Mouse (Mus musculus): Measurements from ENCODE around the gene Rmi1.
"Not testable (repeated sequence)": the region's sequence is repeated elsewhere in the genome, so short reads cannot be mapped to it uniquely, and the experiment has no call there.

Gene Rmi1

DNA sequence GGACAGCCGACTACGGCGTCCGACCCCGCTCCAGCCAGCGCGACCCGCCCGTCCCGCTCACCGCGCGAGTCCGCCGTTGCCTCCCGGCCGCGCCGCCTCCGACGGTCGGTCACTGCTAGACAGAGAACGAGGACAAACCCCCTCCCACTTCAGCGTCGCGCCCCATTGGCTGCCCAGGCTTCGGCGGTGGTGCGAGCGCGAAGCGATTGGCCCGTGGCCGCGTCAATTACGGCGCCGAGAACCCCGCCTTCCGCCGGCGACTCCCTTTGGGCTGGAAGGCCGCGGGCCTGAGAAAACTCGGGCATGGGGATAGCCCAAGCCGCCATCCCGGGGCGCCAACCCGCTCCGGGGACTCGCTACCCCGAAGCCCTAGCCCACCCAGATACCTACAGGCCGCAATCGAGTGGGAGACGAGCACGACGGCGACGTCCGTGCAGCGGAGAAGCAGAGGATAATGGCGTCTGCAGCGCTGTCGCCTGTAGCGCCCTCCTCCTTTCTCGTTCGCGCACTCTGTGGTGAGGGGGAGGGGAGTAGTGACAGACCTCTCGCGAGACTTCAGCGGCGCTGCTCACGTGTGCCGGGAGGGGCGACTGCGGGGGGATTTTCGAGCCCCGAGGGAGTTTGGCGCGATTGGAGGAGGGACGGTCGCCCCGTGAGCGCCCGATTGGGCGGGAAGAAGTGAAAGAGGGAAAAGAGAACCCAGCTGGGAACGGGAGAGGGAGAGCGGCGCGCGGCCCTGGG lies at the start of gene Rmi1:
Rmi1 (plus strand) TSS at position 246 of the 741 bp plus-strand sequence.
- DNase-seq, result peak; percentile 96

DNA sequence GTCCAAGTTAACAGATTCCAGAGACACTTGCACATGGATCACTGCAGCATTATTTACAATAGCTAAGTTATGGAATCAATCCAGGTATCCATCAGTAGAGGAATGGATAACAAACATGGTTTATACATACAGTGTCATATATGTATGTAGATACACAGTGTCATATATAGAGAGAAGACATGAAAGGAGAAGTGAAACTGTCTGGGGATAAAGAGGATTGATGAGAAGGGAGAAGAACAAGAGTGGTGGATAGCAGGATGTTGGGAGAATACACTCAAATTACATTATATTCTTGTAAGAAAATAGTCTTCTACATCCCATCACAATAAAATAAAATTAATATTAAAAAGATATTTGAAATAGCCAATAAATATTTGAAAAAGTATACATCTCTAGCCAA lies 49.1 kb upstream of the Rmi1 start:
- no peak for DNase-seq

DNA sequence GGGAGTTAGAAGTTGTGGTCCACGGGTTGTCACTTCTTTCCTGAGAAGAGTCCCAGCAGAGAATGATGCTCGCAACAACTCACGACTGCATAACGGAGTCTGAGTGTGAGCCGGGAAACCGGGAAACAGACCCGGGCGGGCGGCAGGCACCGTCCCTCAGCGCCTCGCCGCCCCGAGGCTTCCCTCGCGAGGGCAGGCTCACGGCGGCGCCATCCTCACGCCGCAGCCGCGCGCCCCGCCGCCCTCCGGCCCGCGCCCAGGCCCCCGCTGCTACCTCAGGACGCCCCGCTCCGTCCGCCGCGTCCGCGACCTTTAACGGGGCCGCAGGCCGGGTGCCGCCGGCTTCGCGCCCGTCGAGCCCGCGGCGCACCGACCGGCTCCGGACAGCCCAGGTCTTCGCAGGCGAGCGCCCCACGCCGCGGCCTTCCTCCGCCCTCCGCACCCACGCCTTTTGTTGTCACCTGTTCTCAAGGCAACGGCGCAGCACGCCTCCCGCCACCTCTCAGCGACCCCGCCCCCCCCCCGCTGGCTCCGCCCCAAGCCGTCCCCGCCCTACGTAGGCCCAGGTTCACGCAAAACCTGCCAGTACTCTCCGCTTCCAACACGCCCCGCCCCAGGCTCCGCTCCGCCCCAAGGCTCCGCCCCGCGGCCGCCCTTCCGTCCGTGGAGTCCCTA lies 43.3 kb upstream of the Rmi1 start, which contains the start of gene Kif27:
Kif27 (minus strand) TSS at position 494 of the 675 bp plus-strand sequence.
- DNase-seq, result peak; percentile 84

DNA sequence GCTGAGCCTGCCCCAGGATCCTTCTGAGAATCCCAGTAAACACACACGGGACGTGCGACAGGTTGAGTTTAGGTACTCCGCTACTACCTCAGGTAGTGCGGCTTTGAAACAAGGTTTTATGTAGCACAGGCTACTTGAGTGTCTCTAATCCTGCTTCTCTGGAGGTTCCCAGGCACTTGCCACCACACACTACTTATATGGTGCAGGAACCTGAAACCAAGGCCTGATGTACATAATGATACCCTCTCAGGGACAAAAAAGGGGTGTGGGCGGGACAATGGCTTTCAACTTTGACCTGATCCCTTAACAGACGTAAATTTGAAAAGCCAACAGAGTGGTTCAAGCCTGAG lies 42.8 kb upstream of the Rmi1 start:
- DNase-seq, result no peak

DNA sequence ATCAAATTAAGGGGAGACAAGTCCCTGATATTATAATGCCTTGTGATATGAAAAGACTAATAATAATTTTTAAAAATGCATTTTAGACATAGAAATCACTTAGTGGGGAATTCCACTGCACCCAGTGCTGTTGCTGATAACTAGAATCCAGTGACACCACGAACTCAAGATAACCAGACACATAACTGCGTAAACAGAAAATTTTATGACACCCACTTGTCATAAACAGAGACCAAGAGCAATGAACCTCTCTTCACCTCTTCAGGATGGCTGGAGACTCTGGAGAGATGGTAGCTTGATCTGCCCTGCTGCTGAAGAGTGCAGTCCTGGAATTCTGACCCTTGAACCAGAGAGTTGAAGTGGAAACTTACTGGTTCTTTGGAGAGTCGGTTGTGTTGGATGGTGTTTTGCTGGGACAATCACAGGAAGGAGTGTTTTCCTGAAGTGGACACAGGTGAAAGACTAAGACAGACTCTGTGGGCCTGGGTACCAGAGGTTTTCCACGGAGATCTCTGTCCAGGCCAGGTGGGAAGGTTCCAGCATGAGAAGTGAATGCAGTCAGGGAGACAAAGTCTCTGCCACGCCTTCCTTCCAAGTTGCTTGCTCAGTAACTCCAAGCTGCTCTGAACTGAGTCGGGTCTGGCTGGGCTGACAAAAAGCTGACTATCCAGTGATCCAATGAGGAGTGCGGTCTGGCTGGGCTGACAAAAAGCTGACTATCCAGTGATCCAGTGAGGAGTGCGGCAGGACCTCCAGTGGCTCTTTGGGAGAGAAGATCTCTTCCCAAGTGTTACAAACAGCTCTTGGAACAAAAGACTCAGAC lies 37.5 kb upstream of the Rmi1 start:
- DNase-seq, result peak; percentile 62

DNA sequence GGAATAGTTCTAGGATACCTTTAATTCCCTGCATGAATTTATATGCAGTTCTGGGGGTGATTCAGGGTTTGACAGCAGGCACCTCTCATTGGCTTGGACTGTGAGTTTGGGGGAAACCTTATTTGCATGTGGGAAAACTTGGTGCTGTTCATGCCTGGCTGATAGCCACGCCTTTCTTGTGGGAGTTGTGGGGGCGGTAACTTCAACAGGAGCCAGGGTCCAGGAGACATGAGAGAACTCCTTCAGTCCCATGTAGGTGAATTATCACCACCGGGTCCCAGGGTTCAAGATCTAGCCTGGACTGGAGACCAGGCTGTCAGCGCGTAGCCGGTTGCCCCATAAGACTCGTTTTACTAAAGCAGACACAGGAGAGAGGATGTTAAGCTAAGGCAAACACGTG lies 36.9 kb upstream of the Rmi1 start:
- peak; percentile 19 for DNase-seq

DNA sequence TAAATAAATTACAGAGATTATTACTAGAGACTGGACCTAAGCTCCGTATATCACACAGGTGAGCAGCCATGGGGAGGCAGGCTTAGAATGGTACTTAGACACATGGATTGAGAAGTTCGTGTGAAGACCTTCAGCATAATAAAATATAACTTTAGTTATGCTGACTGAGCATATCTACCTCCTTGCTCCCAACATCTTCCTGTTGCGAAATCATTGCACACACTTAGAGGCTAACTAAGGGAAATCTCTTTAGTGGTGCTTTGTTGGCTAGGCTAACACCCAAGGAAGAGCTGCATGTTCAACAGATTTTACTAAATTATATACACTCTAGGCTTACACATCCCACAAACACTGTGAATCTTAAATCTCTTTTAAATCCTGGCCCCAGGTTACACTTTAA lies 35.7 kb upstream of the Rmi1 start:
- no peak for DNase-seq

DNA sequence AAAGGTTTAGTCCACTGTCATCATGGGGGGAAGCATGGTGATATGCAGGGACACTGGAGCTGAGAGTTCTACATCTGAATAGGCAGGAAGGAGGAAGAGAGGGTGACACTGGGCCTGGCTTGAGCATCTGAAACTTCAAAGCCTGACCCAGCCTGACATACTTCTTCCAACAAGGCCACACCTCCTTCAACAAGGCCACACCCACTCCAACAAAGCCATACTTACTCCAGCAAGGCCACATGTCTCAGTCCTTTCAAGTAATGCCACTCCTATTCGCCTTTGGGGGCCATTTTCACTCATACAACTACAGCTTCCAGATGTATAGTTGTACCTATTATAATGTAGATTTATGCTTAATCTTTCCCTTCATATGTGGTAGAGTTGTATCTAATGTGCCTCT lies 34.4 kb upstream of the Rmi1 start:
- DNase-seq, result no peak

DNA sequence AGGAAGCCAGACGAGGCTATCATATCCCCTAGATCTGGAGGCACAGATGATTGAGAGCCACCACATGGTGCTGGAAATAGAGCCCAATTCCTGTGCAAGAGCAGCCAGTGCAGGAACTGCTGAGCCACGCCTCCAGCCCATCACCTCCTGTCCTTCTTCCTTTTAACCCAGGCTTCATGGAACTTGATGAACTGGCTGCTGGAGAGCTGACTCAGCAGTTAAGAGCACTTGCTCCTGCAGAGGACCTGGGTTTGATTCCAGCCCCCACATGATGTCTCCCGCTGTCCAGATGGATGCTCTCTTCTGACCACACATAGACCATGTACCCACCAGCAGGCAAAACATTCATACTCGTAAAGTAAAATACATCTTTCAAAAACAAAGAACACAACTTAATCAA lies 33.2 kb upstream of the Rmi1 start:
- no peak for DNase-seq

DNA sequence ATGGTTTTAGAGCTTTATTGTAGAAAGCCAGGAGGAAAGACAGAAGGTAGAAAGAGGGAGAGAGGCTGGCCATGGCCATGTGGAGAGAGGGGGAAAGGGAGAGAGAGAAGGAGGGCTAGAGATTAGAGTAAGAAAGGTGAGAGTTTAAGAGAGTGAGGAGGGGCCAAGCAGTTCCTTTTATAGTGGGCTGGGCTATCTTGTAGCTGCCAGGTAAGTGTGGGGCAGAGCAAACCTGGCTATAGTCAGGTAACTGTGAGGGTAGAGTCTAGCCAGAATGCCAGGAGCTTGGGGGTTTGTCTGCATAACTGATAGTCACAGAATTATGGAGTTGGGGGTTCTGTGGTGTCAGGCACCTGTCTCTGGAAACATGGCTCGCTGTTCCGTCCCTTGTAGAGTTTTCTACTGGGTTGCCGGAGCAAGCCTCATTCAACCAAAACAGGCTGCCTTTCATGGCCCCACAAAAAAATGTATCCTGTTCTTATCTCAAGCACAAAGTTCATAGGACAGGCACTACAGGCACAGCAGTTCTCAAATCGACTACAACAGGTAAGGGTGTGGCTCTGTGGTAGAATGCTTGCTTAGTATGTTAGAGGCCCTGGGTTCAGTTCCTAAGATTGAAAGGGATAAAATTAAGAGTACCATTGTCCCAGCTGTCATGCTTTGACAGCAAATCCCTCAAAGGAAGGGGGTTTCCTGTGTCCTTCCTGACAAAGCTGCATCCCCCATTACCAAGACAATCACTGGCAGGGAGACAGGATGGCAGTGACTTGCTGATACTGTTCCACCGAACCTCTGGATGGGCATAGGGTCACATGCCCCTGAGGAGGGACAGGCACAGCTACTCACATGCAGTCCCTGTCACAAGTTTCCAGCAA lies 29.5 kb upstream of the Rmi1 start:
- no peak for DNase-seq

DNA sequence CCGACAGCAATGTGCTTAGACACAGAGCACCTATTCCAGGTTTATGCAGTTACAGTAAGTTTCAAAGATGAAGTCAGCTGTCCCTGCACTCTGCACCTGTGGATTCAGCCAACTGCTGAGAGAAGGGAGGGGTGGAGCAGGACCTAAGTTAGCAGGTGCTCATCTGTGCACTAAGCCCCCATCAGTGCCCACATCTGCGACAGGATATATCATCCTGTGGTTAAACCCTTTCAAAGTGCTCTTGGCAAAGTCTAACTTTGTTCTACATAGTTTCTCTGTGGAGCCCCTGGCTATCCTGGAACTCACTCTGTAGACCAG lies 28.9 kb upstream of the Rmi1 start:
- DNase-seq, result no peak

DNA sequence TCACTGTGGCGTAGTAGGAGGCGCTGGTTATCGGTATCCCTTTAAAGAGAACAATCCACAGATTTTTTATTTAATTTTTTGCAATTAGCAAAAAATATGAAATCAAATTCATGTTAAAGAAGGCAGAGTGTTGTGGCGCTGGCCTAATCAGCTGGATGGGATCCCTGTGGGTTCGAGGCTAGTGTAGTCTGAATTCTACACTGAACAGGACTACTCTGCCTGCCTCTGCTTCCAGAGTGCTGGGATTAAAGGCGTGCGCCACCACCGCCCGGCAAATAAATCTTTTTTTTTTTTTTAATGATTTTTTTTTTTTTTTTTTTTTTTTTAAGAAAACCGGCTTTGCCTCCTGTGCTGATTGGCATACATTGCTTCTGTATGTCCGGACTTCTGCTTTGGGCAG lies 17.7 kb upstream of the Rmi1 start:
- no peak for DNase-seq

DNA sequence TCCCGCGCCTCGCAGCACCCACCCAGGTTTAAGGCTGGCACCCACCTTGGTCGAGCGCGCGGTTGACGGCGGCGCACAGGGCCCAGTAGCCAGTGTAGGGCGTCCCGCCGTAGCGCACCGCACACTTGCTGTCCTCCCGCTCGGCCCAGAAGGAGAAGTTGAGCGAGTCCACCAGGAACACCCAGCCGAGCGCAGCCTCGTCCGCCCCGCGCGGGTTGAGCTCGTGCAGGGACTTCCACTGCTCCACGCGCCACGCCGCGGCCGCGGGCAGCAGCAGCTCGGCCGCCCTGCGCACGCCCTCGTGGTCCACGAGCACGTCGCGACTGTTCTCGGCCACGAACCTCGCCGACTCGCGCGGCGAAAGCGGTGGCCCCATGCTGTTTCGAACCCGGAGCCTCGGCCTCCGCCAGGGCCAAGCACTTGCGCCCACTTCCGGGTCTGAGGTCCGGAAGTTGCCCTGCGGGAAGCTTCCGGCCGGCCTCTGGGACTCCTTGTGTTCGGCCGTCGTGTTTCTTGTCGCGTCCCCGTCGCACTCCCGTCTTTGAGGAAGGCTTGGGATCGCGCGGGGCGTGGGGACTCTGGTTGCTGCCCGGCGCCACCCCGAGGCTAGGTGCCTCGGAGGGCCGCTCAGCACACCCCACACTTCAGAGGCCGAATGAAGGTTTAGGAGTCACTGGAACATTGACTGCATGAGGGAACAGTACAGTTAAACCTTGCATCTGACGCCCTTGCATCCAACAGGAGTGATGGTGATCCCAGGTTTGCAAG lies 17.1 kb upstream of the Rmi1 start, which contains the start of gene 2210016F16Rik:
2210016F16Rik (minus strand) TSS at position 447 of the 768 bp plus-strand sequence.
- DNase-seq, result peak; percentile 59

DNA sequence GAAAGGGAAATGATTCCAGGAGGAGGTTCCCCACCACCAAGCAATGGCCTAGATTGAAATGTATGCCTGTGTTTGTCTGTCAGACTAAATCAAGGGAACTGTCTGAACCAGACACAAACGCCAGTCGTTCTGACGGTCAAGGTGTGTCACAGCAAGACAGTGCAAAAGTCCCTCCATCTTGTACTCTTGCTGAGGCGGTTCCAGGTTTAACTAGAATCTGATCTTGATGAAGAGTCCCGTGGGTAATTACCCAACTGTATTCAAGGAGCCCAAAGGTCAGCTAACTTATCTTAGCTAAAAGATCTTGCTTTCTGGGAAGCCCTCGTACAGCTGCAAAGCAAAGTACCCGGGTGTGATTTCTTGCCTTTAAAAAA lies 16.5 kb upstream of the Rmi1 start:
- DNase-seq, result no peak

DNA sequence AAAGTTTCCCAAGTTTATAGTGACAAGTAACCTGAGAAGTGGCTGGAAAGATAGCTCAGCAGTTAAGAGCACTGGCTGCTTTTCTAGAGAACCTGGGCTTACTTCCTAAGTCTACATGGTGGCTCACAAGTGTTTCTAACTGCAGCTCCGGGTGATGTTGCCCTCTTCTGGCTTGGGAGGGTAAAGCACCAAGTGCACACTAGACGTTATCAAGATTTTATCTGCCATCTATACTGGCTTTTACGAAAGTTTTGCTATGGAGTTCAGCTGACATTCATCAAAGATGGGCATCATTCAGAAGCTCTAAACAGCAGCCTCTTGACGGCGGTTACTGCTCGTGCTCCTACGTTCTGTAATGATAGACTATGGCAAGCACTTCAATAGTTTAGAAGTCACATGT lies 14.1 kb upstream of the Rmi1 start:
- DNase-seq, result peak; percentile 61

DNA sequence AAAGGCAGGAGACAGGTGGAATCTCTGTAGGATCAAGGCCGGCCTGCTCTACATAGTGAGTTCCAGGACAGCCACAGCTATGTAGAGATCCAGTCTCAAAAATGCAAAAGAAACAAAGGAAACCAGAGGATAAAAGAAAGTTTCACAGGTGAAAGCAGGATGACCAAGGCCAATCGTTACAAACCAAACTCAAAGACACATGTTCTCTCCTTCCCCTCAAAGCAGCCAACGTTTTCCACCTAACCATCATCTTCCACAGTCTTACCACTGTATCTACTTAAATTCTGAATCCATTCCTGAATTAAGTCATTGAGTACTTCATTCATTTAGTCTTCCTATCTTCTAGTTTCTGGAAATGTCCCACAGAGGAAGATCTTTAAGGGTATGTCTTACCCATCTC lies 13.7 kb upstream of the Rmi1 start:
- no peak for DNase-seq

DNA sequence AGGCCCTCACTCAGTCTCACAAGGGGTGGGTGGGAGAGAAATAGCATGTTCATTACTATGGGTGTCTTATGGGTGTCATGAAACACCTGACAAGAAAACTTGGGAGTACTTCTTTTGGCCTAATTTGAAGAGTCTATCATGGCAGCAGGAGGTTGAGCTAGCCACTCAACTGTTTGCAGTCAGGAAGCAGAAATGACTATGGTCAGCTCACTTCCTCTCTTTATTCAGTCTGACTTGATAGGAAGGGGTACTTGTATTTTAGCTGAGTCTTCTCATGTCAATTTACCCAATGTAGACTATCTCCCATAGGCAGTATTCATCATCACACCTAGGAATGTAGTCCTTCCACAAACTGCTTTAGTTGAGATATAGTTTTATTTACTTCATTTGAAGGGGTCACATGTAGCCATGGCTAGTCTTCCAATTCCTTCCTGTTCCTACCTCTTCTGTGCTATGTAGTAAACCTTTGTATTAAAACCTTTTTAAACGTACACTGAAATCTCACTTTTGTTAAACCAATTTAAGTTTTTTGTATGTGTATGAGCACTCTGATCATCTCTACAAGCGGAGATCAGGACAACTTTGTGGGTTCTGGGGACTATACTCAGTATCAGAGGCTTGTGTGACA lies 12.6 kb upstream of the Rmi1 start:
- no peak for DNase-seq

DNA sequence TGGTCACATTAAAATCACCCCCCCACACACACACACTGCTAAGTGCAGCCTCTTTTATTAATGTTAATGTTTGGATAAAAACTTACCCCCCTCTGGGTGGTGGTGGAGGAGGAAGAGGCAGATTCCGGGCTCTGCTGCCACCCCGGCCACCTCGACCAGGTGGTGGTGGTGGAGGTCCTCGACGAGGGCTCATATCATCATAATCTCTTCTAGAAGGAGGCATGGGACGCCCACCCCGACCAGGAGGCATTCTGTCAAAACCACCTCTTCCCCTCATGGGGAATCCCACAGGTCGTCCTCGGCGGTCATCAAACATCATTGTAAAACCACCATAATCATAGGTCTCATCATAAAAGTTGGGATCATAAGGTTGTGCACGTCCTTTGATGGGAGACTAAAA lies 7.7 kb upstream of the Rmi1 start:
- DNase-seq, result not testable (repeated sequence)

DNA sequence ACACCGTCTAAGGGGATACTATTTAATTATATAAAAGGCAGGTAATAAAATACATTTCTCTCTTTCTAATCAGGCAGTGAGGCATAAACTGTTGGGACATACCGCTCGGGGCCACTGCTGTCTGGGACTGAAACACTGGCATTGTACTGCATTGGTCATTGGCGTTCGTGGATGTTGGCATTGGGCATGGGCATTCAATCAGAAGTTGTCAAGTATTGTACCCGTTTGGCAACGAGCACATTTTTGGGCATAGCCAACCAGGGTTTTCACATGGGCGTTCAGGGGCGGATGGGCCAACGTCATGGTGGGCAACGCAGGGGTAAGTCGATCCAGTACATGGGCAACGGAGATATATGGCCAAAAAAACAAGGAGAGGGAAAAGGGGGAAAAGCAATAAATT lies 4.4 kb upstream of the Rmi1 start:
- DNase-seq, result no peak

DNA sequence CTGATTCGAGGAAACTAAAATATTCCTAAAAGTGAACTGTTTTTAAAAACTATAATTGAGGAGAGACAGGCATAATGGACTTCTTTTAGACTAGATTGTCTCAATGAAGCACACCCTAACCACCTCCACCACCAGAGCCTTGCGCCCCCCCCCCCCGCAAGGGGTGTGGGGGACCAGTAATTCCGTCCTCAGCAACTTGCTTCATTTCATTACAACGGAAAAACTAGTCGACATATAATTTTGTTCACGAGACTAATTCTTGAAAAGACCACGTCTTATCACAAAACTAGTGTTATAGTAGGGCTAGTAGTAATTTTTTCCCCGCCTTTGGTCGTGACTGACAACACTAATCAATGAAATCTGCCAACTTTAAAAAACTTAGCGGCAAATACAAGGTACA lies 1.5 kb upstream of the Rmi1 start:
- no peak for DNase-seq

DNA sequence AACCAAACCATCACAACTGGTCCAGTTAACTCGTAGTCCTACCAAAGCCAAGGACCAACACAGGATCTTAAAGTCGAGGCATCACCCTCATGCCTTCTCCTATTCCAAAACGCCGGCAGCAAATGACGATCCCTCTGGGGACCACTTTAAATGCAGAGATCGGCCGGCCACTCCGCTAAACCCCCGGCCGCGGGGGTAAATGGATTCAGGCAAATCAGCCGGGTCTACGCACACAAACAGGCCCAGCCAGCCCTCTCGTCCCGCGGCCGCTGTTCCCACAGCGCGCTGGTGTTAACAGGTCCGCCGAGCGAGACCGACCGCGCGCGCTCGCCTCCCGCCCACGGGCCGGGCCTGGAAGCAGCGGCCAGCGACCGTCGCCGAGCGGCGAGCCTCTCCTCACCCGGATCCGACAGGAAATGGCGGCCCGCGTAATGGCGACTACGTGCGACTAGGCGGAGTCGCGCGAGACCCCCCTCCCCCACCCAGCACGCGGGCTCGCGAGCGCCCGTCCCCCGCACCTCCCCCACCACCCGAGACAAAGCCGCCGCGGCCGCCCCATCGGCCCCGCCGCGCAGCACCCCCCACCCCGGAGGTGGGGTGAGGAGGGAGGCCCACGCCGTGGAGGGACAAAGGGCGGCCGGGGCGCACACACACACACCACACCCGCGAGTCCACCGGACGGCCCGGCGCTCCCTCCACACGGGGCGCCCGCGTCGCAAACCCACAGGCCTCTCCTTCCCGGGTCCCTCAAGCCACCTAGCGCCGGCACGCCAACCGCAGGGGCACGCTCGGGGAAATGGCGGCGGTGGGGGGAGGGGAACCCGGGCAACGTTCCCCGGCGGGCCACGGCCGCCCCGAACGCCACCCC lies 679 bp upstream of the Rmi1 start:
- DNase-seq, result peak; percentile 61
